Mouse (Mus musculus) kidney, adult 11 months (tissue): Measurements from ENCODE around the gene Hps4.
"Not testable (repeated sequence)": the region's sequence is repeated elsewhere in the genome, so short reads cannot be mapped to it uniquely, and the experiment has no call there.

ENCODE experiments used
- DNase-seq: peaks from one replicate; pipeline ENCODE4 v3.0.0; 2022

The Hps4 gene

DNA sequence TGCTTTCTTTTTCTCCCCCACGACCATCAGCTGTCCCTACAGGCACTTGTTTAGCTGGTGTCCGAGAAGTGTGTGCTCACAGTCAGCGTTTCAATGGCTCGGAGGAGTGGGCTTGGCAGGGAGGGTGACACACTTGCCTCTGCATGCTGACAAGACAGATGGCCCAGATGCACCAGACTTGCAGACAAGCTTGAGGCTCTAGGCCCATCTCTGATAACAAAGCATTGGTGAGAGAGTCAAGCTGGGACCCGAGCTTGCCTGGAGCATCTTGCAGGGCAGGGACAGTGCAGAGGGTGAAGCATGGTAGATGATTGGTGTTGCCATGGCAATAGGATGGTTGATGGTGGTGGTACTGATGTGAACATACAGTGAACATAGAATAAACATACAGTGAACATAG lies 66.4 kb downstream of the Hps4 start:
- DNase-seq: no peak

DNA sequence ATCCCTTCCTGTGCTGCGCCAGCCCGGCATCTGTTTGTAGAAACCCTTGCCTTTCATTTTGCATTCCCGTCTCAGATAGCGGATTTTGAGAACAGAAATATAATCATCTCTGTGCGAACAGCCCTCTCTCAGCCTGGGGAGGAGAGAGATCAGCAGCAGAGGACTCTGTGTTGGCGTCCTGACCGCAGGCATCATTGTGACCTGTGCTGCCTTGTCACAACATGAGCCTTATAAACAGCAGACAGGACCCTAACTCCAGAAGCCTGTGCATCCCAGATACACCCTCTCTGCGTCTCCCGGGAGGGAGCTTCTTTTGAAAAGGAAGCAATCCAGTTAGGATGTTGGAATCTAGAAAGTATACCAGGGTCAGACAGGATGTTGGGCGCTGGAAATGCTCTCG lies 68.2 kb downstream of the Hps4 start:
- DNase-seq: no peak

GRCm38 (mm10) chr5:112411514-112412335 lies 68.8 kb downstream of the Hps4 start:
- no peak for DNase-seq

GRCm38 (mm10) chr5:112412781-112413180 lies 69.9 kb downstream of the Hps4 start:
- not testable (repeated sequence) for DNase-seq

DNA sequence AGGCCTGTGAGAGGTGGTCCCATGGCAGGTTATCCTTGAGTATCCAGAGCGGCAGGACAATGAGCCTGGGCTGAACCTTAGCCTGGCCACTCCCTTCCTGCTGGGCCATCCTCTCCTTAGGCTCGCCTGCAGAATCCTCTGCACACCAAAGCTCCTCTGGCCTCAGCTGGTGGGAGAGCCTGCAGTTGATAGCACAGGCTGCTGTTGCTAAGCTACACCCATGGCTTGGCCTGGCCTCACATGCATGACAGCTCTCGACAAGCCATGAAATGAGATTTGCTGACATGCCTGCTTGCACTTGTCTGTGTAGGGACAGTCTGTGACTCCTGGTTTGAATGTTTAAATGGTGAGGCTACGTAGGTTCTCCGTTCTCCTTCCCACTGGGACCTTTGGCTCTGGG lies 73.8 kb downstream of the Hps4 start:
- no peak for DNase-seq

DNA sequence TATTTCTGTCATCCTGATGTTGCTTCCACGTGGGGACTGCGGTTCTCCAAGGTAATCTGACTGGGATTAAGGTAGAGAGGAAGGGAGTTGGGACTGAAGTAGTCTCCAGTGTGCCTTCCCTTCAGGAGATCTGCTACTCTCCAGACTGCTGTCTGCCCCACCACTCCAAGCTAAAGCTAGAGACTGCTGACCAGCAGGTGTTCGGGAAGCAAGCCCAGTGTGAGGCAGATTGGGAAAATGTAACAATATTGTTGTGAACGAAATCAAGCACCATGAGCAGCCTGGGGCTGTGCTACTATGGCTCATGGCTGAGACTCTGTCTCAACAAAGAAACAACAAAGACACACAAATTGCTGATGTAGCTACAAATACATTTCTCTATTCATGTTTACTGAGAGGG lies 75.1 kb downstream of the Hps4 start:
- DNase-seq: no peak

DNA sequence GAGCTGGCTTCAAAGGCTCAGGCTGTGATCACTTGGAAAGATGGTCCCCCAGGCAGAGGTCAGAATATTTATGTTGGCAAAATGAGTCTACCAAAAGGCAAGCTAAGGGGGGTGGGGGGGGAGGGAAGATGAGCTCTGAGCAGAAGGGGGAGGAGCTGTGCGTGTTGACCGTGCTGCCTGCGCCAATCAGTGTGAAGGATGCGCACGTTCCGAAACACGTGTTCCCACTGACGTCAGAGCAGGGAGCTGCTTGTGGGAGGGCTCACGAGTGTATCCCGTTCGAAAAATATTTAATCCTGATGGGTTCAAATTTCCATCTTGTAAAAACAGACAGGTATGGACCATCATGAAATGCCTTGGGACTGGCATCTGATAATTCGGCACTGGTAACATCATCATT lies 76.7 kb downstream of the Hps4 start:
- DNase-seq: no peak

- DNase-seq: no peak
Observed at GRCm38 (mm10) chr5:112426635-112427034, 83.8 kb downstream of the Hps4 start.

DNA sequence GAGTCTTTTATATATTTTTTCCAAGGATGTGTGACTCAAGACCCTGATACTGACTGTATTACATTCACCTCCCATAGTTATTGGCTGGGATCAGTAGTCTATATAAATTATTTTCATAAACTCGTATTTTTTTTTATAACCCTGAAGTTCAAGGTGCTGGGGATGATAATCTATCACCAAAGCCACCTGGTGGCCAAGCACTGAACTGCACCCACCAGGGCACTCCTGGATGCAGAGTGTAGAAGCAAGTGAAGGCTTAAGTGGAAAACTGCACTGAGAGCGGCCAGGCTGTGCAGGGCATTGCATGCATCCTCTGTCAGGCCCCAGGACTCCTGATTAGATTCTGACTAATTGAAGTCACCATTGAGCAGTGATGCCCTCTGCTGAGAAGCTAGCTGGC lies 84.4 kb downstream of the Hps4 start:
- no peak for DNase-seq
